Mouse (Mus musculus) myocyte (in vitro differentiated cells): Measurements from ENCODE around the gene Oat. TPM values are rescaled to one million over a fixed set of nuclear protein-coding genes. Genes with fewer than 3 reads are reported as not detected.

Experiments
- H3K27me3 ChIP-seq: one replicate; pipeline ENCODE4 v1.6.1; 2011; ENCODE audit not compliant: control insufficient read depth, insufficient read depth, insufficient read length
- H3K36me3 ChIP-seq: one replicate; pipeline ENCODE4 v1.6.1; 2011; ENCODE audit not compliant: control insufficient read depth, insufficient read depth
- H3K4me2 ChIP-seq: one replicate; pipeline ENCODE4 v1.6.1; 2011; ENCODE audit warnings: low read depth, control low read depth
- H3K4me3 ChIP-seq: one replicate; pipeline ENCODE4 v1.5.1; 2011; ENCODE audit warnings: mild to moderate bottlenecking, control low read depth, moderate library complexity
- H3K79me2 ChIP-seq: one replicate; pipeline ENCODE4 v1.6.1; 2011; ENCODE audit not compliant: control insufficient read depth, insufficient read depth
- H3ac ChIP-seq: one replicate; pipeline ENCODE4 v1.6.1; 2011; ENCODE audit not compliant: control insufficient read depth, insufficient read length
- CEBPB ChIP-seq: IDR thresholded peaks from 2 replicates; pipeline ENCODE4 v1.6.1; 2011; ENCODE audit warnings: mild to moderate bottlenecking, moderate library complexity; ENCODE audit not compliant: poor library complexity, insufficient read depth, severe bottlenecking
- E2F4 ChIP-seq: IDR thresholded peaks from one replicate; pipeline ENCODE4 v1.6.1; 2011; ENCODE audit warnings: mild to moderate bottlenecking, control low read depth, moderate library complexity; ENCODE audit not compliant: insufficient read depth
- MAX ChIP-seq: IDR thresholded peaks from one replicate; pipeline ENCODE4 v1.6.1; 2011; ENCODE audit warnings: low read depth, mild to moderate bottlenecking, control low read depth
- MYOD1 ChIP-seq, 3 experiments: IDR thresholded peaks; one replicate each; pipeline ENCODE4 v1.6.1; 2011; ENCODE audit warnings: control low read depth in 2 of 3, low read depth in 2 of 3, mild to moderate bottlenecking in 2 of 3, moderate library complexity in 1 of 3; ENCODE audit not compliant: insufficient read length in 2 of 3, control insufficient read depth in 1 of 3
- MYOG ChIP-seq, 3 experiments: IDR thresholded peaks; one replicate each; pipeline ENCODE4 v1.6.1; 2011; ENCODE audit warnings: control low read depth in 2 of 3, low read depth in 2 of 3, mild to moderate bottlenecking in 2 of 3; ENCODE audit not compliant: insufficient read length in 2 of 3, control insufficient read depth in 1 of 3, insufficient read depth in 1 of 3
- POLR2A ChIP-seq: IDR thresholded peaks from one replicate; pipeline ENCODE4 v1.6.1; 2011; ENCODE audit warnings: low read depth, mild to moderate bottlenecking, control low read depth, moderate library complexity; ENCODE audit not compliant: insufficient read length
- REST ChIP-seq: IDR thresholded peaks from one replicate; pipeline ENCODE4 v1.6.1; 2011; ENCODE audit warnings: mild to moderate bottlenecking, control low read depth, moderate library complexity; ENCODE audit not compliant: insufficient read depth, insufficient read length
- SRF ChIP-seq: IDR thresholded peaks from one replicate; pipeline ENCODE4 v1.6.1; 2011; ENCODE audit warnings: low read depth; ENCODE audit not compliant: control insufficient read depth, insufficient read length
- TCF12 ChIP-seq: IDR thresholded peaks from one replicate; pipeline ENCODE4 v1.6.1; 2011; ENCODE audit warnings: mild to moderate bottlenecking, control low read depth; ENCODE audit not compliant: poor library complexity, insufficient read depth, severe bottlenecking
- USF1 ChIP-seq: IDR thresholded peaks from one replicate; pipeline ENCODE4 v1.6.1; 2011; ENCODE audit warnings: low read depth, mild to moderate bottlenecking, control low read depth, moderate library complexity
- polyA plus RNA-seq: library from polyadenylated mRNA; unstranded; fragments of >200 nt; fragmentation: generic; extraction: Trizol; gene quantifications from one replicate; pipeline ENCODE4 v1.2.1, GENCODE M21; 2012; ENCODE audit warnings: missing spikeins

Oat gene
- polyA plus RNA-seq, 1 experiment, result 49.5 TPM

DNA sequence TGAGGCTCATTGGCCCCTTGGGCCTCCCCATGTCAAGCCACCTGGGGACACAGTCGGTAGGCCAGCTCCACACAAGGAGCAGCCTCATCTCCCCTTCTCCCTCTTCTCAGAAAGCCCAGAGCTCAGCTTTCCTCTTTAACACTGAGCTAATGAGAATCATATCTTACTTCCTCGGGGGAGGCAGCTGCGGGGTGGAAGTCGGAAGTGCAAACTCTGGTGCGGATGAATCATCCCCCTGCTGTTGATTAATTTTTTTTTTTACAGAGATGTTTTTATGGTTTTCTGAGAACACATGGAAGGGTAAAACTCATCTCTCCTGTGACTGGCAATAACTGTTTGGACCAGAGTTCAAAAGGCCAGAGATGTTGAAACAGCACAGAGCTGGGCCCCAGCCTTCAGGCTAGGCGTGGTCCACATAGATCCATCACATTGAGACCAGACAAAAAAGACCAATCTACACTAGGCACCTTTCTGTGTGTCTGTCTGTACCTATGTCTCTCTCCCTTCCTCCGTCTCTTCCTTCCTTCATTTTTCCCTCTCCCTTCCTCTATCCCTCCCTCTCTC is 62.7 kb downstream of the Oat start:
- no peak overlapping the region for H3K4me3 ChIP-seq
- H3K4me2 ChIP-seq, result no peak overlapping the region
- H3ac ChIP-seq, result no peak overlapping the region
- H3K27me3 ChIP-seq, result peaks cover 4% of the 10 kb centered on the region
- TF ChIP-seq MYOD1 (IDR thresholded peaks at IDR 0.05; ENCODE audit: control insufficient read depth in 1 of 3, insufficient read length in 2 of 3, low read depth in 2 of 3) (no peak), REST (no peak), MYOG (IDR thresholded peaks at IDR 0.05; ENCODE audit: control insufficient read depth in 1 of 3, insufficient read depth in 1 of 3, insufficient read length in 2 of 3, low read depth in 2 of 3) (no peak), E2F4 (no peak), POLR2A (no peak), USF1 (no peak), MAX (no peak), TCF12 (no peak), CEBPB (no peak)
- H3K79me2 ChIP-seq, result no peaks in the 10 kb centered on the region
- H3K36me3 ChIP-seq, result no peaks in the 10 kb centered on the region

DNA sequence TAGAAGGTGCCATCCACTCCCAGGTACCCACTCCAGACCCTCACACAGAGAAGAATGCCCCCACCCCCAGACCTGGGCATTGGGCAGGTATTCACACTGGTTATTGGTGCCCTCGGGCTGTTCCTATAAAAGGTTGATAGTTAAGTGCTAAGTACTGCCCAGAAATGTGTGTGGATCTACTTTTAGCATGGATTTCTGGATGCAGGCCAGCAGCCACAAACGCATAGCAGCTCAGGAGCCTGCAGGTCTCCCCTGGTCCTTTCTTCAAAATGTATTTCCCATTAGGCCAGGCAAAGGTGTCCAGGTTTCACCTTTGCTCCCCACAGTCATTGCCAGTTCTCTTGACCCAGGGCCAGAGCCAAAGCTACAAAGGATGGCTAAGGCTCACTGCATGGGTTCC is 67.1 kb downstream of the Oat start:
- Histone ChIP-seq H3K36me3 (no peaks in the 10 kb centered on the region), H3K79me2 (no peaks in the 10 kb centered on the region), H3K27me3 (peaks cover 15% of the 10 kb centered on the region), H3K4me3 (no peak overlapping the region), H3ac (no peak overlapping the region), H3K4me2 (no peak overlapping the region)
- TF ChIP-seq USF1 (no peak), CEBPB (no peak), TCF12 (no peak), SRF (no peak), E2F4 (no peak), MYOG (IDR thresholded peaks at IDR 0.05; ENCODE audit: control insufficient read depth in 1 of 3, insufficient read depth in 1 of 3, insufficient read length in 2 of 3, low read depth in 2 of 3) (no peak), POLR2A (no peak)

Other genes with a start within 250 kb of the Oat start
- gene Nkx1-2, start 23.2 kb upstream of the Oat start, polyA plus RNA-seq, result not detected
- 4.7 TPM for gene Lhpp, start 34.2 kb upstream of the Oat start, polyA plus RNA-seq
- gene Fam53b, start 237.5 kb upstream of the Oat start, polyA plus RNA-seq, result 26.5 TPM